Mouse (Mus musculus) forebrain, embryonic 12.5 days (tissue): ENCODE data around the gene Fsd2. TPM values are rescaled to one million over a fixed set of nuclear protein-coding genes. Genes with fewer than 3 reads are reported as not detected.

Experiments used
- ATAC-seq: fragments of 200-750 bp; cut with Nextera tagmentation; 2 replicates; pipeline ENCODE4 v1.8.0; 2017; ENCODE audit warnings: moderate TSS enrichment; ENCODE audit not compliant: low FRiP score
- H3K27ac ChIP-seq: fragments of 300-500 bp; sonication (generic); 2 replicates; pipeline ENCODE4 v1.5.1; 2016; ENCODE audit warnings: mild to moderate bottlenecking
- H3K27me3 ChIP-seq: fragments of 300-500 bp; sonication (generic); 2 replicates; pipeline ENCODE4 v1.6.1; 2016; ENCODE audit warnings: mild to moderate bottlenecking
- H3K36me3 ChIP-seq: fragments of 300-500 bp; sonication (generic); replicated peaks from 2 replicates; pipeline ENCODE4 v1.6.1; 2016; ENCODE audit warnings: mild to moderate bottlenecking
- H3K4me1 ChIP-seq: fragments of 300-500 bp; sonication (generic); 2 replicates; pipeline ENCODE4 v1.6.1; 2016
- H3K4me2 ChIP-seq: fragments of 300-500 bp; sonication (generic); 2 replicates; pipeline ENCODE4 v1.6.1; 2016; ENCODE audit warnings: mild to moderate bottlenecking, moderate library complexity
- H3K4me3 ChIP-seq: fragments of 300-500 bp; sonication (generic); replicated peaks from 2 replicates; pipeline ENCODE4 v1.5.1; 2016; ENCODE audit warnings: mild to moderate bottlenecking
- H3K9ac ChIP-seq: fragments of 300-500 bp; sonication (generic); 2 replicates; pipeline ENCODE4 v1.6.1; 2016; ENCODE audit warnings: mild to moderate bottlenecking
- H3K9me3 ChIP-seq: fragments of 300-500 bp; sonication (generic); 2 replicates; pipeline ENCODE4 v1.6.1; 2016
- WGBS: fragments of 180-500 bp; shearing (Covaris S2); methylation state at CpG from one replicate; pipeline ENCODE4 v1.1.7; 2016; 5-methylcytosine and 5-hydroxymethylcytosine counted together
- polyA plus RNA-seq: library from polyadenylated mRNA; unstranded; fragments of >200 nt; fragmentation: Nextera tagmentation; extraction: Ambion mirVana; gene quantifications from 2 replicates; pipeline ENCODE4 v1.2.1, GENCODE M21; 2016

The Fsd2 gene
- polyA plus RNA-seq, 1 experiment from 2014 or later = 0.31 TPM

GRCm38 (mm10) chr7:81536478-81536877, 30.3 kb downstream of the Fsd2 start:
- Histone ChIP-seq H3K4me3 (no peak overlapping the region), H3K27ac (no peak overlapping the region), H3K4me2 (no peak overlapping the region), H3K4me1 (peaks cover 26% of the 10 kb centered on the region), H3K27me3 (no peaks in the 10 kb centered on the region), H3K9me3 (peaks cover 7% of the 10 kb centered on the region; the same call in 1 of the 2 replicates), H3K36me3 (peaks cover 49% of the 10 kb centered on the region), H3K9ac (no peak overlapping the region)
- WGBS = 95% methylated on average over 4 of the region's 4 CpGs
- ATAC-seq = no peak

- Histone ChIP-seq H3K4me1 (no peaks in the 10 kb centered on the region), H3K4me3 (no peak overlapping the region), H3K4me2 (no peak overlapping the region), H3K9me3 (peaks cover 7% of the 10 kb centered on the region; the same call in 1 of the 2 replicates), H3K36me3 (peaks cover 88% of the 10 kb centered on the region), H3K27me3 (no peaks in the 10 kb centered on the region), H3K27ac (no peak overlapping the region), H3K9ac (no peak overlapping the region)
- WGBS = 94% methylated on average over 1 of the region's 1 CpGs
- ATAC-seq = no peak
Observed at GRCm38 (mm10) chr7:81531462-81531861, 35.3 kb downstream of the Fsd2 start.

- H3K9me3 ChIP-seq = 0 out of 2 replicates have a peak, but pooled peaks cover 4% of the 10 kb centered on the region
- no peak overlapping the region for H3K9ac ChIP-seq
- no peaks in the 10 kb centered on the region for H3K27me3 ChIP-seq
- peaks cover 77% of the 10 kb centered on the region for H3K36me3 ChIP-seq
- no peak for ATAC-seq
- WGBS = 97% methylated on average over 8 of the region's 8 CpGs
- peaks cover 14% of the 10 kb centered on the region for H3K4me1 ChIP-seq
- no peak overlapping the region for H3K27ac ChIP-seq
- H3K4me3 ChIP-seq = no peak overlapping the region
- no peak overlapping the region for H3K4me2 ChIP-seq
Observed at GRCm38 (mm10) chr7:81528918-81529317, 37.8 kb downstream of the Fsd2 start.

- H3K9me3 ChIP-seq = no peaks in the 10 kb centered on the region
- H3K9ac ChIP-seq = peak overlapping the region; percentile 72
- H3K4me3 ChIP-seq = peak overlapping the region; percentile 62
- no peaks in the 10 kb centered on the region for H3K27me3 ChIP-seq
- H3K4me1 ChIP-seq = peaks cover 22% of the 10 kb centered on the region
- WGBS = 16% methylated on average over 13 of the region's 13 CpGs
- peak overlapping the region; percentile 76 for H3K4me2 ChIP-seq
- ATAC-seq = no peak; the same call in 1 of the 2 replicates
- peak overlapping the region; percentile 94 for H3K27ac ChIP-seq
- H3K36me3 ChIP-seq = peaks cover 29% of the 10 kb centered on the region
Observed at GRCm38 (mm10) chr7:81523663-81524017, 43.1 kb downstream of the Fsd2 start.

GRCm38 (mm10) chr7:81523008-81523662, 43.6 kb downstream of the Fsd2 start:
- Histone ChIP-seq H3K27ac (peak overlapping the region; percentile 94), H3K27me3 (no peaks in the 10 kb centered on the region), H3K4me2 (peak overlapping the region; percentile 76), H3K9me3 (no peaks in the 10 kb centered on the region), H3K4me3 (peak overlapping the region; percentile 62), H3K4me1 (peaks cover 22% of the 10 kb centered on the region), H3K36me3 (peaks cover 24% of the 10 kb centered on the region), H3K9ac (peak overlapping the region; percentile 72)
- peak; percentile 97 for ATAC-seq
- WGBS = 0% methylated on average over 31 of the region's 31 CpGs

GRCm38 (mm10) chr7:81516154-81517030, 50.4 kb downstream of the Fsd2 start:
- H3K9me3 ChIP-seq = no peaks in the 10 kb centered on the region
- ATAC-seq = no peak
- no peak overlapping the region for H3K4me2 ChIP-seq
- H3K9ac ChIP-seq = no peak overlapping the region
- WGBS = 74% methylated on average over 6 of the region's 6 CpGs
- no peaks in the 10 kb centered on the region for H3K27me3 ChIP-seq
- H3K4me3 ChIP-seq = no peak overlapping the region
- H3K27ac ChIP-seq = no peak overlapping the region
- no peaks in the 10 kb centered on the region for H3K36me3 ChIP-seq
- no peaks in the 10 kb centered on the region for H3K4me1 ChIP-seq

GRCm38 (mm10) chr7:81514906-81515590, 51.7 kb downstream of the Fsd2 start:
- Histone ChIP-seq H3K4me1 (no peaks in the 10 kb centered on the region), H3K27ac (no peak overlapping the region), H3K9me3 (no peaks in the 10 kb centered on the region), H3K27me3 (no peaks in the 10 kb centered on the region), H3K9ac (no peak overlapping the region), H3K4me3 (no peak overlapping the region), H3K36me3 (no peaks in the 10 kb centered on the region), H3K4me2 (no peak overlapping the region)
- WGBS = 63% methylated on average over 13 of the region's 13 CpGs
- ATAC-seq = no peak

- 71% methylated on average over 2 of the region's 2 CpGs for WGBS
- Histone ChIP-seq H3K4me3 (no peak overlapping the region), H3K27me3 (peaks cover 6% of the 10 kb centered on the region; the same call in 1 of the 2 replicates), H3K36me3 (no peaks in the 10 kb centered on the region), H3K4me1 (no peaks in the 10 kb centered on the region; the same call in 1 of the 2 replicates), H3K9ac (no peak overlapping the region), H3K27ac (no peak overlapping the region), H3K4me2 (no peak overlapping the region), H3K9me3 (no peaks in the 10 kb centered on the region)
- ATAC-seq = no peak
Observed at GRCm38 (mm10) chr7:81501050-81501449, 65.7 kb downstream of the Fsd2 start.

- H3K4me1 ChIP-seq = peaks cover 6% of the 10 kb centered on the region
- H3K4me2 ChIP-seq = no peak within 1 kb of the TSS
- H3K9me3 ChIP-seq = no peaks in the 10 kb centered on the region
- 72% methylated on average over 7 of the region's 7 CpGs for WGBS
- ATAC-seq = no peak
- H3K27ac ChIP-seq = no peak within 1 kb of the TSS
- H3K4me3 ChIP-seq = no peak within 1 kb of the TSS
- no peaks in the 10 kb centered on the region for H3K36me3 ChIP-seq
- peaks cover 20% of the 10 kb centered on the region for H3K27me3 ChIP-seq
- H3K9ac ChIP-seq = no peak within 1 kb of the TSS
Observed at GRCm38 (mm10) chr7:81498181-81498580, 68.6 kb downstream of the Fsd2 start, which contains the start of gene BC048679. TSS of gene BC048679 (minus strand) at chr7:81498281.

GRCm38 (mm10) chr7:81497171-81497570, 69.6 kb downstream of the Fsd2 start:
- Histone ChIP-seq H3K36me3 (no peaks in the 10 kb centered on the region), H3K9me3 (no peaks in the 10 kb centered on the region), H3K4me2 (no peak overlapping the region), H3K27ac (no peak overlapping the region), H3K4me1 (peaks cover 14% of the 10 kb centered on the region), H3K9ac (no peak overlapping the region), H3K4me3 (no peak overlapping the region), H3K27me3 (peaks cover 24% of the 10 kb centered on the region)
- WGBS = 14% methylated on average over 6 of the region's 6 CpGs
- no peak for ATAC-seq

GRCm38 (mm10) chr7:81493331-81494021, 73.3 kb downstream of the Fsd2 start, which contains the start of gene Ap3b2:
TSS of gene Ap3b2 (minus strand) at chr7:81493925.
- Histone ChIP-seq H3K9me3 (no peaks in the 10 kb centered on the region), H3K4me1 (peaks cover 32% of the 10 kb centered on the region), H3K4me2 (peak within 1 kb of the TSS; percentile 74), H3K9ac (peak within 1 kb of the TSS; percentile 79), H3K4me3 (peak within 1 kb of the TSS; percentile 71), H3K36me3 (no peaks in the 10 kb centered on the region), H3K27me3 (peaks cover 28% of the 10 kb centered on the region), H3K27ac (peak within 1 kb of the TSS; percentile 96)
- WGBS = under 1% methylated on average over 57 of the region's 57 CpGs
- peak; percentile 94 for ATAC-seq
